ENCODE assay signal across 9 mouse cellular contexts in the genomic region with DNA sequence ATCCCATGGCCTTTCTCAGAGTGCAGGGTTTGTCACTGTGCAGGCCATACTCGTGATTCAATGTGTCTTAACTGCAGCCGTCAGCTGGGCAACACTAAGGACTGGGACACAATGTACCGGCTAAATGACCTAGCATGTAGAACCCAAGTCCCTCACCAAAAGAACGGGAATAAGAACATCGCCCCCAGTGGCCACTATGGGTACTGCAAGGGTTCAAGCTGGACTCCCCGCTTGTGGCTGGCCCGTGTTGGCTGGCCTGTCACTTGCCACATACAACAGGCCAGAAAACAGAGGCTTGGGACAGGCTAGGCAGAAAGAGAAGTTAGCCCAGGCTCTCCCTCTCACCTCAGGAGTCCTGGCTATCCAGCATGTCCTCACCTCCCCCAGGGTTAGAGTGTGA.
A peak's percentile ranks its signal among the peaks of the same experiment; 100 is the strongest.
DNase-seq lines count a peak whose midpoint lies in the region; ATAC-seq and TF ChIP-seq lines count a peak whose summit lies in the region.
"Had no signal": no experiment of that assay in that cellular context is flagged by ENCODE, and none has a peak within 500 bp of the region (broad histone marks: within the 10 kb centered on the region; RNA-seq: fewer than 3 reads in every experiment).

No protein-coding gene starts in this region.

- no peak overlapping the region for H3K4me2 ChIP-seq in kidney, postnatal 0 days (ENCODE audit: low read length)

- H3K9ac ChIP-seq in kidney, postnatal 0 days (ENCODE audit: low read depth, low read length) = no peak overlapping the region

- WGBS in kidney, postnatal 0 days = 40% methylated on average over 7 of the region's 7 CpGs

- H3K4me1 ChIP-seq in kidney, postnatal 0 days (replicated peaks; ENCODE audit: insufficient read depth, low read length) = no peaks in the 10 kb centered on the region

- no peak overlapping the region for H3K4me3 ChIP-seq in kidney, postnatal 0 days (replicated peaks; ENCODE audit: low read depth, low read length)

- ATAC-seq in kidney, postnatal 0 days (replicated peaks; ENCODE audit: low FRiP score, low read depth) = no peak
- no peak for ATAC-seq in activated CD4-positive, CD25-positive, alpha-beta regulatory T cell, adult 4 months

- TF ChIP-seq CTCF in kidney, postnatal 0 days (IDR thresholded peaks at IDR 0.05; ENCODE audit: low read depth) = peak; percentile 77

- peak; percentile 10 for DNase-seq in gastrocnemius, adult 18-20 months (ENCODE audit: low spot score)
- no peak for DNase-seq in gastrocnemius, postnatal 25 days
- DNase-seq in ovary, postnatal 14 days (ENCODE audit: low spot score) = peak; percentile 25
- DNase-seq in ovary, postnatal 10 days (ENCODE audit: low spot score) = no peak
- peak; percentile 21 for DNase-seq in c-Kit-positive CD71-positive TER-119-positive erythroid progenitor cells, embryonic 14.5 days (ENCODE audit: low spot score)
- no peak for DNase-seq in kidney, postnatal 0 days (ENCODE audit: low spot score)
- DNase-seq in natural killer cell, adult 2 months (ENCODE audit: low spot score in 2 of 2) = peak; percentile 21 to 35

- 0 out of 2 replicates have a peak, but pooled peaks cover 3% of the 10 kb centered on the region for H3K27me3 ChIP-seq in kidney, postnatal 0 days (ENCODE audit: insufficient read depth, low read length)

- H3K27ac ChIP-seq in kidney, postnatal 0 days = no peak overlapping the region
- H3K27ac ChIP-seq: macrophage had no signal

- no peaks in the 10 kb centered on the region for H3K9me3 ChIP-seq in kidney, postnatal 0 days (replicated peaks; ENCODE audit: low read length)

- no peaks in the 10 kb centered on the region for H3K36me3 ChIP-seq in kidney, postnatal 0 days (ENCODE audit: insufficient read depth, low read length)

Comparison
In these comparisons a context has a peak if more than half of its experiments do, and no peak if none do; other contexts are left out.
1. DNase-seq: peak in gastrocnemius, adult 18-20 months (single experiment), ovary, postnatal 14 days (single experiment), c-Kit-positive CD71-positive TER-119-positive erythroid progenitor cells, embryonic 14.5 days (single experiment) and natural killer cell, adult 2 months (2 of 2); none in gastrocnemius, postnatal 25 days (single experiment), ovary, postnatal 10 days (single experiment) and kidney, postnatal 0 days (single experiment).